In genomic region chr2:125302625-125302924, GRCm38 (mm10) we compare ENCODE assay signal across 23 mouse cellular contexts. TPM values are rescaled to one million over a fixed set of nuclear protein-coding genes. Genes with fewer than 3 reads are reported as not detected.
A peak's percentile ranks its signal among the peaks of the same experiment; 100 is the strongest.
DNase-seq lines count a peak whose midpoint lies in the region; ATAC-seq lines count a peak whose summit lies in the region.
"Had no signal": no experiment of that assay in that cellular context is flagged by ENCODE, and none has a peak within 500 bp of the region (broad histone marks: within the 10 kb centered on the region; RNA-seq: fewer than 3 reads in every experiment).

No protein-coding gene starts in this region.

- H3K9me3 ChIP-seq in embryonic facial prominence, embryonic 15.5 days (replicated peaks), result no peaks in the 10 kb centered on the region
- H3K9me3 ChIP-seq in neural tube, embryonic 15.5 days (replicated peaks), result no peaks in the 10 kb centered on the region
- H3K9me3 ChIP-seq: limb, embryonic 10.5 days; stomach, embryonic 15.5 days had no signal

- 77% methylated on average over 8 of the region's 8 CpGs for WGBS in embryonic facial prominence, embryonic 15.5 days
- WGBS in neural tube, embryonic 15.5 days, result 88% methylated on average over 8 of the region's 8 CpGs

- ATAC-seq in frontal cortex, adult (ENCODE audit: low TSS enrichment), result no peak
- ATAC-seq in embryonic facial prominence, embryonic 15.5 days (ENCODE audit: insufficient number of reproducible peaks, low FRiP score, low TSS enrichment, low read depth), result no peak
- no peak for ATAC-seq in neural tube, embryonic 15.5 days (ENCODE audit: low FRiP score)
- ATAC-seq: forebrain, postnatal 0 days; hindbrain, embryonic 16.5 days; intestine, embryonic 16.5 days; liver, postnatal 0 days had no signal

- no peak overlapping the region for H3K4me3 ChIP-seq in embryonic facial prominence, embryonic 15.5 days (replicated peaks)
- H3K4me3 ChIP-seq in neural tube, embryonic 15.5 days (replicated peaks), result no peak overlapping the region
- H3K4me3 ChIP-seq: limb, embryonic 10.5 days; stomach, embryonic 15.5 days had no signal

- peak overlapping the region; percentile 63 for H3K27ac ChIP-seq in embryonic facial prominence, embryonic 15.5 days (replicated peaks)
- no peak overlapping the region for H3K27ac ChIP-seq in neural tube, embryonic 15.5 days (replicated peaks)
- H3K27ac ChIP-seq: limb, embryonic 10.5 days; stomach, embryonic 15.5 days had no signal

- peaks cover 21% of the 10 kb centered on the region for H3K36me3 ChIP-seq in embryonic facial prominence, embryonic 15.5 days
- H3K36me3 ChIP-seq in neural tube, embryonic 15.5 days, result peaks cover 18% of the 10 kb centered on the region

- H3K27me3 ChIP-seq in embryonic facial prominence, embryonic 15.5 days, result no peaks in the 10 kb centered on the region
- no peaks in the 10 kb centered on the region for H3K27me3 ChIP-seq in neural tube, embryonic 15.5 days (replicated peaks)
- H3K27me3 ChIP-seq: CH12.LX; stomach, embryonic 15.5 days had no signal

- peak; percentile 31 to 61 for DNase-seq in frontal cortex, adult 2 months (ENCODE audit: extremely low spot score in 1 of 2, low spot score in 1 of 2)
- DNase-seq in left cerebral cortex, adult 18-20 months (ENCODE audit: low spot score in 2 of 2), result peak; percentile 57 to 66
- no peak for DNase-seq in left cerebral cortex, postnatal 10 days (ENCODE audit: extremely low spot score in 1 of 2, low spot score in 2 of 2)
- DNase-seq in left cerebral cortex, postnatal 36 days (ENCODE audit: low spot score in 2 of 2), result peak; percentile 44 to 50
- DNase-seq in lung, postnatal 14 days, result no peak
- DNase-seq: cerebellum, adult 9-10 months; gastrocnemius, postnatal 25 days; kidney, postnatal 36 days; liver, postnatal 0 days; lung, postnatal 10 days; midbrain, embryonic 14.5 days; retina, postnatal 1 day; thymus, adult 18-20 months; thymus, postnatal 4 days had no signal

- H3K4me1 ChIP-seq in embryonic facial prominence, embryonic 15.5 days, result peaks cover 12% of the 10 kb centered on the region; the same call in 1 of the 2 replicates
- H3K4me1 ChIP-seq in neural tube, embryonic 15.5 days, result no peaks in the 10 kb centered on the region
- H3K4me1 ChIP-seq: stomach, embryonic 15.5 days had no signal

- H3K4me2 ChIP-seq in embryonic facial prominence, embryonic 15.5 days (replicated peaks), result no peak overlapping the region
- H3K4me2 ChIP-seq in neural tube, embryonic 15.5 days, result no peak overlapping the region
- H3K4me2 ChIP-seq: stomach, embryonic 15.5 days had no signal

- no peak overlapping the region for H3K9ac ChIP-seq in embryonic facial prominence, embryonic 15.5 days
- H3K9ac ChIP-seq in neural tube, embryonic 15.5 days (replicated peaks), result no peak overlapping the region
- H3K9ac ChIP-seq: forebrain, postnatal 0 days; liver, postnatal 0 days; stomach, embryonic 15.5 days had no signal

- intact Hi-C loops in left cerebral cortex, postnatal 10 days (cut with DNase I), result no loop called here
- intact Hi-C loops in left cerebral cortex, postnatal 36 days (cut with DNase I), result no loop called here

RNA-seq across cellular contexts. Expression of gene Dut, which starts 55.6 kb away (rescaled TPM):
- 34.9 and 38.6 TPM in 2 replicates for polyA plus RNA-seq in frontal cortex, adult 2 months (2012; rRNA removed)
- 10 to 100 TPM; 24.5 to 26.9 TPM for total RNA-seq in left cerebral cortex, adult 18-20 months (2021)
- 10 to 100 TPM; 37.8 to 39.3 TPM for total RNA-seq in left cerebral cortex, postnatal 10 days (2021)
- polyA plus RNA-seq in embryonic facial prominence, embryonic 15.5 days (2015; fragmentation: Nextera tagmentation; extraction: Ambion mirVana), result 92.7 and 105 TPM in 2 replicates
- total RNA-seq in left cerebral cortex, postnatal 36 days (2021), result 10 to 100 TPM; 26.3 to 27.0 TPM
- polyA plus RNA-seq in neural tube, embryonic 15.5 days (2015; fragmentation: Nextera tagmentation; extraction: Ambion mirVana), result 62.0 and 96.5 TPM in 2 replicates

Comparison
In these comparisons a context has a peak if more than half of its experiments do, and no peak if none do; other contexts are left out.
1. DNase-seq: peak in frontal cortex, adult 2 months (2 of 2), left cerebral cortex, adult 18-20 months (2 of 2) and left cerebral cortex, postnatal 36 days (2 of 2); none in left cerebral cortex, postnatal 10 days (0 of 2) and lung, postnatal 14 days (single experiment).